Mouse (Mus musculus) ES-Bruce4 (cell line): ENCODE results near the gene Hsdl2. TPM values are rescaled to one million over a fixed set of nuclear protein-coding genes. Genes with fewer than 3 reads are reported as not detected.

Experiments
- H3K27ac ChIP-seq: 2 replicates; pipeline ENCODE4 v1.5.1; 2012; ENCODE audit warnings: low read length, inconsistent platforms; ENCODE audit not compliant: insufficient read depth
- H3K27me3 ChIP-seq: 2 replicates; pipeline ENCODE4 v1.6.1; 2012; ENCODE audit warnings: mild to moderate bottlenecking, low read length, inconsistent platforms; ENCODE audit not compliant: control insufficient read depth, poor library complexity, insufficient read depth, severe bottlenecking
- H3K36me3 ChIP-seq: 2 replicates; pipeline ENCODE4 v1.6.1; 2012; ENCODE audit warnings: inconsistent platforms, mild to moderate bottlenecking, low read length, moderate library complexity; ENCODE audit not compliant: control insufficient read depth, poor library complexity, insufficient read depth, severe bottlenecking
- H3K4me1 ChIP-seq: one replicate; pipeline ENCODE4 v1.8.1; 2011; ENCODE audit warnings: low read length; ENCODE audit not compliant: control insufficient read depth, insufficient read depth
- H3K4me3 ChIP-seq: 2 replicates; pipeline ENCODE4 v1.5.1; 2011; ENCODE audit warnings: low read depth, mild to moderate bottlenecking, low read length
- H3K9ac ChIP-seq: 2 replicates; pipeline ENCODE4 v1.6.1; 2012; ENCODE audit warnings: low read depth, mild to moderate bottlenecking, inconsistent platforms; ENCODE audit not compliant: poor library complexity, severe bottlenecking
- H3K9me3 ChIP-seq: replicated peaks from 2 replicates; pipeline ENCODE4 v1.6.1; 2012; ENCODE audit warnings: mild to moderate bottlenecking, low read length, inconsistent platforms; ENCODE audit not compliant: control insufficient read depth, poor library complexity, insufficient read depth, severe bottlenecking
- CTCF ChIP-seq: IDR thresholded peaks from one replicate; pipeline ENCODE4 v1.8.1; 2011; ENCODE audit warnings: low read depth, low read length
- EP300 ChIP-seq: IDR thresholded peaks from 2 replicates; pipeline ENCODE4 v1.6.1; 2011; ENCODE audit warnings: low read depth, low read length; ENCODE audit not compliant: insufficient read depth
- POLR2A ChIP-seq: IDR thresholded peaks from one replicate; pipeline ENCODE4 v1.8.1; 2011; ENCODE audit warnings: low read length; ENCODE audit not compliant: insufficient read depth
- polyA plus RNA-seq: library from polyadenylated mRNA; stranded (reverse); fragments of >200 nt; gene quantifications from 2 replicates; pipeline ENCODE4 v1.2.4, GENCODE M21; 2011; ENCODE audit warnings: low read depth; ENCODE audit not compliant: missing spikeins, insufficient read depth, insufficient read length

The Hsdl2 gene
- polyA plus RNA-seq, 1 experiment = 27.3 TPM

DNA sequence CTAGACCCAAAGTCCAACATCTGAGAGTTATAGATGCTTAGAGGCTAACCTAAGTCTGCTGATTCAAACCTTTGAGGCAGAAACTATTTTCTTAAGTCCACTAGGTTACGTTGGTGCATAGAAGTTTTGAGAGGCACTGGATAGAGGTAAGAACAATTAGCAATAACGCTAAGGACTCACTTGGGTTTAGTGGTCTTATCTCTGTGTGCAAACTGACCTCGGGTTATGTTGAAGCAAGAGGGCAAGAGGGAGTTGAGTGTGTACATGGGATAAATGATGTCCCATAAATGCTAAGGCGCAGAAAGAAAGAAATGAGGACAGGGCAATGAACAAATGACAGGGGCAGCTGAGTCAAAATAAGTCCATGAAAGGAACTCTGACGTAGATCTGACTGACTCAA, 67.8 kb downstream of the Hsdl2 start:
- TF ChIP-seq EP300 = no peak
- H3K4me3 ChIP-seq = no peak overlapping the region
- H3K27me3 ChIP-seq = no peaks in the 10 kb centered on the region
- no peak overlapping the region for H3K9ac ChIP-seq
- no peaks in the 10 kb centered on the region for H3K9me3 ChIP-seq
- H3K36me3 ChIP-seq = no peaks in the 10 kb centered on the region
- no peaks in the 10 kb centered on the region for H3K4me1 ChIP-seq
- no peak overlapping the region for H3K27ac ChIP-seq

DNA sequence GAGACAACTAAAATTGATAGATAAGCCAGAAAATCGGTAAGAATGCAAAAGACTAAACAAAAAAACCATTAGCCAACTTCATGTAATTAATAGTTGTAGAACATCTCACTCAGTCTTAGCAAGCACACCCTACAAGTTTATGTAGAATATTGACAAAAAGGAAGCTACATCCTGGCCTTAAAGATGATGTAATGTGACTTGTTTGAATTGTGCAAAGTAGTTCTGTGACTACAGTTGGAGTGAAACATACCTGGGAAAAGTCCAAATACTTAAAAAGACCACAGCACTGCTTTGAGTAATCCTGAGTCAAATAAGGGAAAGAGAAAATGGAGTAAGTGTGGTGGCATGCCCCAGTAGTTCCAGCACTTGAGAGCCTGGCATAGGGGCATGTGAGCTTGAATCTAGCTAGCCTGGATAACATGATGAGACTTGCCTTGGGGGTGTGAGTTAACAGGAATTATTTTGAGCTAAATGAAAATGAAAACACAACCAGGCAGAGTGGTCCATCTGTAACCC, 70.9 kb downstream of the Hsdl2 start:
- Histone ChIP-seq H3K36me3 (no peaks in the 10 kb centered on the region), H3K27ac (no peak overlapping the region), H3K4me3 (no peak overlapping the region), H3K27me3 (no peaks in the 10 kb centered on the region), H3K9ac (no peak overlapping the region), H3K4me1 (no peaks in the 10 kb centered on the region), H3K9me3 (no peaks in the 10 kb centered on the region)
- TF ChIP-seq POLR2A (no peak), EP300 (no peak), CTCF (no peak)

- H3K4me1 ChIP-seq = no peaks in the 10 kb centered on the region
- no peak overlapping the region for H3K27ac ChIP-seq
- H3K9ac ChIP-seq = no peak overlapping the region
- no peaks in the 10 kb centered on the region for H3K9me3 ChIP-seq
- no peak for TF ChIP-seq EP300
- TF ChIP-seq CTCF = no peak
- no peak for TF ChIP-seq POLR2A
- no peaks in the 10 kb centered on the region for H3K36me3 ChIP-seq
- no peak overlapping the region for H3K4me3 ChIP-seq
- no peaks in the 10 kb centered on the region for H3K27me3 ChIP-seq
These were observed 74.8 kb downstream of the Hsdl2 start for GRCm38 (mm10) chr4:59656061-59656642.

DNA sequence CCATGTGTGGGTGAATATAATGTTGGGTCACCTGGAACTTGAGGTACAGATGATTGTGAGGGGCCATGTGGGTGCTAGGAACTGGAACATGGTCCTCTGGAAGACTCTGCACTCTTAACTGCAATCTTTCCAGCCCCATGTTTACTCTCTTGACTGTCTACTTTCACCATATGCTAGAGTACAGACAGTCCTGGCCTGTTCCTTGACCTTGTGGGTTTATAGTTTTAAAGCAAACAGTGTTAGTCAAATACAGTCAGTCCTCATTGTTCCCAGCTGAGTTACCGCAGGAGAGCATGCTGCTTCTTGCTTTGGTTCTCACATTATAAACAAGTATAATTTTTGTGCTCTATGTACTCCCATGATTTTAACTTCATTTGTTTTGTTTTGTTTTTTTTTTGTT, 80.8 kb downstream of the Hsdl2 start:
- no peaks in the 10 kb centered on the region for H3K9me3 ChIP-seq
- TF ChIP-seq CTCF (no peak), EP300 (no peak), POLR2A (no peak)
- no peak overlapping the region for H3K4me3 ChIP-seq
- no peak overlapping the region for H3K27ac ChIP-seq
- H3K9ac ChIP-seq = no peak overlapping the region
- no peaks in the 10 kb centered on the region for H3K36me3 ChIP-seq
- H3K4me1 ChIP-seq = no peaks in the 10 kb centered on the region
- H3K27me3 ChIP-seq = no peaks in the 10 kb centered on the region

DNA sequence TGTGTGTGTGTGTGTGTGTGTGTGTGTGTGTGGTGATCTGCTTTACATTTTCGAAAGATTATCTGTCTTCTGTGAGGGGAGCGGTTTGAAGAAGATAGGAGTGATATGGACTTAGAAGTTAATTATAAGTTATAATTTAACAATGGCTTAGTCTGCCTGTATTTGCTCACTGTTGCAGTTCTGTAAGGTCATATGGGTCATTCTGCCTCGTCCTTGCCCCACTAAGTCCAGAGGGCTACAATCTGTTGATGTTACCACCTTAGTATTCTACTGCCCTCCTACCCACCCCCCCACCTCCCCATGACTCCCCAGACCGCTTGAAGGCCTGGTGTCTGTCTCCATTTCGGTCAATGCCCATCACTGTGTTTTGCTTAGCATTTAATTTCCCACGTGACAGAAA, 82.1 kb downstream of the Hsdl2 start:
- H3K4me1 ChIP-seq = no peaks in the 10 kb centered on the region
- TF ChIP-seq EP300 (no peak), CTCF (no peak), POLR2A (no peak)
- no peak overlapping the region for H3K9ac ChIP-seq
- H3K9me3 ChIP-seq = no peaks in the 10 kb centered on the region
- no peak overlapping the region for H3K4me3 ChIP-seq
- H3K27me3 ChIP-seq = no peaks in the 10 kb centered on the region
- no peaks in the 10 kb centered on the region for H3K36me3 ChIP-seq
- no peak overlapping the region for H3K27ac ChIP-seq

DNA sequence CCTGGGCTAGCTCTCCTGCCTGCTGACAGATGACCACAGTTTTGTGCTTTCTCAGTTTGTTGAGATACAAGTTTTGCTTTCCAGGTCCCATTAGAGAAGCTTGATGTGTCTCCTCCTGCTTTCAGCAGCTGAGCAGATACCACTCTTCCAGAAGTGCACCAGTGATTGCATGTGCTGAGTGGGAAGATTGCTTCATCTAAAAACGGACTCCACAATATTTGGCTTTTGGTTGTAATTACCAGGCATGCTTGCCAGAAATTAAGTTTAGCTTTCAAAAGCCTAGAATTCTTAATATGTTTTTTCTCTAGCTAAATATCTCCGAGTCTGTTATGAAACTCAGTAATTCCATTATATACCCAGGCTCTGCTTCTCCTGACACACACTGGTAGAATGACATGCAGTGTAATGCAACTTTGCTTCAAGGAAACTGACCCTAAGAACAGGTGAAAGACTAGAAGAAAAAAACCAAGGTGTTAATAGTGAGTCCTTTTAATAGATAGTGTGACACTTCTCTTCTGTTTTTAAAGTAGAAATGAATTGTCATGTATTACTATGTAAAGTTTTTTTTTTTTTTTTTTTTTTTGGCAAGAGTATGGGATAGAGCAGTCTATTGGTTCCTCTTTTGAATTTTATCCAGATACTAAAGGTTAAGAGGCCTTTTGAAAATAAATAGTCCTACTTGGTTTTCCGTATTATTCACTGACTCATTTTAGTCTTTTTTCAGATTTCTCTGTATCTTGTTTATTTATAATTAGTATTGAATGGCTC, 85.4 kb downstream of the Hsdl2 start:
- no peaks in the 10 kb centered on the region for H3K36me3 ChIP-seq
- no peak overlapping the region for H3K4me3 ChIP-seq
- no peak overlapping the region for H3K27ac ChIP-seq
- TF ChIP-seq POLR2A = no peak
- H3K27me3 ChIP-seq = no peaks in the 10 kb centered on the region
- H3K4me1 ChIP-seq = no peaks in the 10 kb centered on the region
- H3K9me3 ChIP-seq = no peaks in the 10 kb centered on the region
- no peak overlapping the region for H3K9ac ChIP-seq
